Mouse (Mus musculus): ENCODE measurements around the gene Gm20696. TPM values are rescaled to one million over a fixed set of nuclear protein-coding genes. Genes with fewer than 3 reads are reported as not detected.
A peak's percentile ranks its signal among the peaks of the same experiment; 100 is the strongest.

Gm20696 gene
- total RNA-seq, 1 experiment: 0.58 TPM

DNA sequence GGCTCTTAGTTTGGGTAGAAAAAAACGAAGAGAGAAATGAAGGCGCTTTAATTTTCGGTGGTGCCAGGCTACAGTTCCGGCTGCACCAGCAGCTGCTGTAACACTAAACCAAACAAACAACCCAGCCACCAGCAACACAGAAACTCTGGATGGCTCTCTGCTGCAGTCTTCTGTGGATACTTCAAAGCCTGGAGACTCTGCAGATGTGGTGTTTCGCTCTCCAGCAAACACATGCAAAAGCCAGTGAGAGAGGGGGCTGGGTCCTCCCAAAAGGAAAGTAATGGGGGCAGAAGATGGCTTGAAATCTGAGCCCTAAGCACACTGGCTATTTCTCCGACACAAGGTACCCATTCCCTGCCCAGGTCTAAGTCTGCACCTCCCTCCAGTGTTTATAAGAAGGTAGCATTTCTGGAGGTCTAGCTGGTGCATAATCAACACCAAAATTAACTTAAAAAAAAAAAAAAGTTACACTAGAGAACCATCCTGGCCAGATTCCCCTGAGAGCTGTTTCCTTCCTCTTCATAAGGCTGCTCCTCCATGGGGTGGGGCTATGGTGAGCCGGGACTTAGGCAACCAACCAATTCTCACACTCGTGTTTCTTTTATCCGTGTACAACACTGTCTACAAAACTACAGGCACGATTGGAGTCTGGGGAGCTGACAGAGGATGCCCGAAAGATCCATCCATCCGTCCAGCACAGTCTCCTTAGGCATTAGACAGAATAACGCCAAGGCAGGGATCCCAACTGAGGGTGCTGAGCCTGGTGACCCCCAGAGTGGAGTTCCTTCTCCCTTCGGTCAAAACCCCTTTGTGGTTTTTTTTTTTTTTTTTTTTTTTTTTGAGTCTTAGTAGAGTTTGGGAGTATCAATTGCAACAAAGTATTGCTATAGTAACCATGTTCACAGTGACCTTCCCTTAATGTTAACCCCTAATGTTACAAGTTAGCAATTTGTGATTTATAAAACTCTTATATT is 55.9 kb downstream of the Gm20696 start:
- Histone ChIP-seq H3K36me3 (ENCODE audit: control insufficient read depth, insufficient read depth, low read length, poor library complexity, severe bottlenecking) (no peaks in the 10 kb centered on the region), H3K27ac (ENCODE audit: insufficient read depth, low read depth, low read length, poor library complexity, severe bottlenecking) (no peak overlapping the region), H3K4me3 (ENCODE audit: insufficient read depth in 1 of 2, low read depth in 1 of 2, low read length in 2 of 2, poor library complexity in 1 of 2, severe bottlenecking in 1 of 2) (no peak overlapping the region), H3K4me1 (ENCODE audit: control insufficient read depth in 2 of 2, insufficient read depth in 2 of 2, low read length in 2 of 2, poor library complexity in 1 of 2) (peaks cover 2 to 4% of the 10 kb centered on the region in 2 experiments; a peak in 2 of 4 replicates), H3K9ac (ENCODE audit: insufficient read depth, low read depth, low read length, poor library complexity, severe bottlenecking) (no peak overlapping the region), H3K9me3 (ENCODE audit: control insufficient read depth, insufficient read depth, low read depth, low read length) (no peaks in the 10 kb centered on the region)
- DNase-seq (ENCODE audit: low read depth, low spot score): no peak
- TF ChIP-seq CHD2 (IDR thresholded peaks at IDR 0.05; ENCODE audit: low read depth, low read length): no peak
- TF ChIP-seq ZNF384 (IDR thresholded peaks at IDR 0.05; ENCODE audit: low read depth, low read length): 0 out of 2 replicates have a peak, but pooled peaks have one; percentile 16
- no peak for TF ChIP-seq HCFC1 (IDR thresholded peaks at IDR 0.05; ENCODE audit: borderline replicate concordance, insufficient read depth, low read length)
- TF ChIP-seq MAFK (IDR thresholded peaks at IDR 0.05; ENCODE audit: insufficient read depth, low read depth, low read length): no peak
- in situ Hi-C loops (cut with MboI; ENCODE audit: low sequenced_read_pairs in 2 of 2, unreplicated experiment in 2 of 2): no loop called here

DNA sequence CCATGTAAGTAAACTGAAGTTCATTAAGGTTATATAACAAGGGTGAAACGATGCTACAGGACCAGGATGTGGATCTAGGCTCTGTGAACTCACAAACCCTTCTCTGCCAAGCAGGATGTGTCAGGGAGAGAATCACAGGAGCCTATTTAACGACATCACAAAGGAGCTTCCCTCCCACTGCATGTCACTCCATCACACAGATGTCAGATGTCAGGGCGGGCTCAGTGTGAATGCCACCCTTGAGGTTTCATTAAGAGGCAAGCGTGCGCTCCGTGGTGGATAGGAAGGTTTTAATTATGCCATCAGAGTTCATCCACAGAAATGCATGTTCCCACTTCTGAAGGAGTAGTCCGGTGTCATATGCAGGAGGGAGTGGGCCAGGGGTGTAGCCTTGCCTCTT is 60.5 kb downstream of the Gm20696 start:
- H3K36me3 ChIP-seq (ENCODE audit: control insufficient read depth, insufficient read depth, low read length, poor library complexity, severe bottlenecking): no peaks in the 10 kb centered on the region
- no peaks in the 10 kb centered on the region for H3K9me3 ChIP-seq (ENCODE audit: control insufficient read depth, insufficient read depth, low read depth, low read length)
- no peak for TF ChIP-seq ZNF384 (IDR thresholded peaks at IDR 0.05; ENCODE audit: low read depth, low read length)
- TF ChIP-seq ZC3H11A (IDR thresholded peaks at IDR 0.05; ENCODE audit: borderline replicate concordance, low read depth, low read length): no peak
- no peak for TF ChIP-seq CHD2 (IDR thresholded peaks at IDR 0.05; ENCODE audit: low read depth, low read length)
- TF ChIP-seq MAFK (IDR thresholded peaks at IDR 0.05; ENCODE audit: insufficient read depth, low read depth, low read length): no peak
- no peak for TF ChIP-seq HCFC1 (IDR thresholded peaks at IDR 0.05; ENCODE audit: borderline replicate concordance, insufficient read depth, low read length)
- H3K4me1 ChIP-seq (ENCODE audit: control insufficient read depth in 2 of 2, insufficient read depth in 2 of 2, low read length in 2 of 2, poor library complexity in 1 of 2): no peaks in the 10 kb centered on the region
- in situ Hi-C loops (cut with MboI; ENCODE audit: low sequenced_read_pairs in 2 of 2, unreplicated experiment in 2 of 2): no loop called here
- no peak for DNase-seq (ENCODE audit: low read depth, low spot score)
- no peak overlapping the region for H3K27ac ChIP-seq (ENCODE audit: insufficient read depth, low read depth, low read length, poor library complexity, severe bottlenecking)
- H3K9ac ChIP-seq (ENCODE audit: insufficient read depth, low read depth, low read length, poor library complexity, severe bottlenecking): no peak overlapping the region
- H3K4me3 ChIP-seq (ENCODE audit: insufficient read depth in 1 of 2, low read depth in 1 of 2, low read length in 2 of 2, poor library complexity in 1 of 2, severe bottlenecking in 1 of 2): no peak overlapping the region

- TF ChIP-seq ZNF384 (IDR thresholded peaks at IDR 0.05; ENCODE audit: low read depth, low read length): no peak
- no peak for TF ChIP-seq MAFK (IDR thresholded peaks at IDR 0.05; ENCODE audit: insufficient read depth, low read depth, low read length)
- TF ChIP-seq HCFC1 (IDR thresholded peaks at IDR 0.05; ENCODE audit: borderline replicate concordance, insufficient read depth, low read length): no peak
- TF ChIP-seq ZC3H11A (IDR thresholded peaks at IDR 0.05; ENCODE audit: borderline replicate concordance, low read depth, low read length): no peak
- no peak for TF ChIP-seq CHD2 (IDR thresholded peaks at IDR 0.05; ENCODE audit: low read depth, low read length)
- no peaks in the 10 kb centered on the region for H3K4me1 ChIP-seq (ENCODE audit: control insufficient read depth in 2 of 2, insufficient read depth in 2 of 2, low read length in 2 of 2, poor library complexity in 1 of 2)
- no peaks in the 10 kb centered on the region for H3K36me3 ChIP-seq (ENCODE audit: control insufficient read depth, insufficient read depth, low read length, poor library complexity, severe bottlenecking)
- in situ Hi-C loops (cut with MboI; ENCODE audit: low sequenced_read_pairs in 2 of 2, unreplicated experiment in 2 of 2): no loop called here
- H3K9me3 ChIP-seq (ENCODE audit: control insufficient read depth, insufficient read depth, low read depth, low read length): no peaks in the 10 kb centered on the region
- H3K9ac ChIP-seq (ENCODE audit: insufficient read depth, low read depth, low read length, poor library complexity, severe bottlenecking): no peak overlapping the region
- H3K4me3 ChIP-seq (ENCODE audit: insufficient read depth in 1 of 2, low read depth in 1 of 2, low read length in 2 of 2, poor library complexity in 1 of 2, severe bottlenecking in 1 of 2): no peak overlapping the region
- DNase-seq (ENCODE audit: low read depth, low spot score): no peak
- no peak overlapping the region for H3K27ac ChIP-seq (ENCODE audit: insufficient read depth, low read depth, low read length, poor library complexity, severe bottlenecking)
Observed at GRCm38 (mm10) chr6:99604758-99605157, 61.8 kb downstream of the Gm20696 start.

- TF ChIP-seq CHD2 (IDR thresholded peaks at IDR 0.05; ENCODE audit: low read depth, low read length): no peak
- TF ChIP-seq MAFK (IDR thresholded peaks at IDR 0.05; ENCODE audit: insufficient read depth, low read depth, low read length): no peak
- TF ChIP-seq ZC3H11A (IDR thresholded peaks at IDR 0.05; ENCODE audit: borderline replicate concordance, low read depth, low read length): no peak
- no peak for TF ChIP-seq HCFC1 (IDR thresholded peaks at IDR 0.05; ENCODE audit: borderline replicate concordance, insufficient read depth, low read length)
- TF ChIP-seq ZNF384 (IDR thresholded peaks at IDR 0.05; ENCODE audit: low read depth, low read length): no peak
- Histone ChIP-seq H3K9me3 (ENCODE audit: control insufficient read depth, insufficient read depth, low read depth, low read length) (no peaks in the 10 kb centered on the region), H3K4me1 (ENCODE audit: control insufficient read depth in 2 of 2, insufficient read depth in 2 of 2, low read length in 2 of 2, poor library complexity in 1 of 2) (no peaks in the 10 kb centered on the region), H3K36me3 (ENCODE audit: control insufficient read depth, insufficient read depth, low read length, poor library complexity, severe bottlenecking) (no peaks in the 10 kb centered on the region), H3K9ac (ENCODE audit: insufficient read depth, low read depth, low read length, poor library complexity, severe bottlenecking) (no peak overlapping the region), H3K27ac (ENCODE audit: insufficient read depth, low read depth, low read length, poor library complexity, severe bottlenecking) (no peak overlapping the region), H3K4me3 (ENCODE audit: insufficient read depth in 1 of 2, low read depth in 1 of 2, low read length in 2 of 2, poor library complexity in 1 of 2, severe bottlenecking in 1 of 2) (no peak overlapping the region)
- DNase-seq (ENCODE audit: low read depth, low spot score): no peak
- in situ Hi-C loops (cut with MboI; ENCODE audit: low sequenced_read_pairs in 2 of 2, unreplicated experiment in 2 of 2): no loop called here
Observed at GRCm38 (mm10) chr6:99602434-99602833, 64.2 kb downstream of the Gm20696 start.
